Mouse (Mus musculus) liver, embryonic 14.5 days (tissue): ENCODE data around the gene Cabp1. TPM values are rescaled to one million over a fixed set of nuclear protein-coding genes. Genes with fewer than 3 reads are reported as not detected.

Experiments
- ATAC-seq: fragments of 200-750 bp; cut with Nextera tagmentation; 2 replicates; pipeline ENCODE4 v1.8.0; 2017; ENCODE audit warnings: moderate number of reproducible peaks, mild to moderate bottlenecking, moderate library complexity; ENCODE audit not compliant: insufficient read depth
- DNase-seq, 3 experiments: peaks; one replicate each; pipeline ENCODE4 v3.0.0-alpha.2; 2012 to 2013; ENCODE audit warnings: low read depth in 3 of 3, low spot score in 3 of 3
- H3K27ac ChIP-seq: fragments of 300-500 bp; sonication (generic); 2 replicates; pipeline ENCODE4 v1.5.1; 2014; ENCODE audit warnings: moderate library complexity, mild to moderate bottlenecking, control low read depth, inconsistent platforms
- H3K27me3 ChIP-seq: fragments of 300-500 bp; sonication (generic); 2 replicates; pipeline ENCODE4 v1.6.1; 2014; ENCODE audit warnings: mild to moderate bottlenecking, low read length, moderate library complexity; ENCODE audit not compliant: control insufficient read depth, insufficient read depth
- H3K36me3 ChIP-seq: fragments of 300-500 bp; sonication (generic); replicated peaks from 2 replicates; pipeline ENCODE4 v1.6.1; 2014; ENCODE audit warnings: low read depth; ENCODE audit not compliant: control insufficient read depth, insufficient read depth
- H3K4me1 ChIP-seq, 2 experiments: fragments of 200-500 bp in 1 of 2; fragments of 300-500 bp in 1 of 2; sonication (generic) in 1 of 2; replicated peaks; 2 replicates each; pipeline ENCODE4 v1.6.1; 2012 to 2014; ENCODE audit warnings: antibody characterized with exemption in 1 of 2, inconsistent platforms in 1 of 2, low read length in 1 of 2; ENCODE audit not compliant: control insufficient read depth in 2 of 2, insufficient read depth in 2 of 2
- H3K4me2 ChIP-seq: fragments of 300-500 bp; sonication (generic); 2 replicates; pipeline ENCODE4 v1.6.1; 2014; ENCODE audit warnings: low read depth, mild to moderate bottlenecking, control low read depth, moderate library complexity
- H3K4me3 ChIP-seq, 2 experiments: fragments of 200-500 bp in 1 of 2; fragments of 300-500 bp in 1 of 2; sonication (generic) in 1 of 2; 2 replicates each; pipeline ENCODE4 v1.5.1; 2012 to 2014; ENCODE audit warnings: low read depth in 2 of 2, low read length in 2 of 2, mild to moderate bottlenecking in 2 of 2, control low read depth in 1 of 2, inconsistent platforms in 1 of 2, moderate library complexity in 1 of 2; ENCODE audit not compliant: insufficient read depth in 1 of 2
- H3K9ac ChIP-seq: fragments of 300-500 bp; sonication (generic); replicated peaks from 2 replicates; pipeline ENCODE4 v1.6.1; 2014; ENCODE audit warnings: mild to moderate bottlenecking, control low read depth, moderate library complexity
- H3K9me3 ChIP-seq: fragments of 300-500 bp; sonication (generic); 2 replicates; pipeline ENCODE4 v1.6.1; 2016; ENCODE audit warnings: low read length, mixed read lengths; ENCODE audit not compliant: control insufficient read depth
- CTCF ChIP-seq: IDR thresholded peaks from 2 replicates; pipeline ENCODE4 v1.5.1; 2016; ENCODE audit warnings: antibody characterized with exemption, low read depth, control low read depth
- EP300 ChIP-seq: IDR thresholded peaks from 2 replicates; pipeline ENCODE4 v1.6.1; 2016; ENCODE audit warnings: antibody characterized with exemption, low read depth
- WGBS: fragments of 180-500 bp; shearing (Covaris S2); extraction: QIAGEN DNeasy Blood & Tissue Kit; methylation state at CpG from one replicate; pipeline ENCODE4 v1.1.7; 2014; ENCODE audit not compliant: insufficient replicate concordance; 5-methylcytosine and 5-hydroxymethylcytosine counted together
- polyA plus RNA-seq, 2 experiments: library from polyadenylated mRNA; depleted of rRNA in 1 of 2; stranded (reverse) in 1 of 2; unstranded in 1 of 2; fragments of >200 nt; fragmentation: Nextera tagmentation in 1 of 2; extraction: Ambion mirVana in 1 of 2; gene quantifications; 2 replicates each; pipeline versions ENCODE4 v1.2.1 to v1.2.3; 2012 to 2014

The Cabp1 gene
- 0.13 and 0.26 TPM in 2 replicates for polyA plus RNA-seq (2012; rRNA removed)
- polyA plus RNA-seq (2014; fragmentation: Nextera tagmentation; extraction: Ambion mirVana) = 0.14 TPM in 1 of 2 replicates, not detected in the other

- no peak within 1 kb of the TSS for H3K27ac ChIP-seq
- peak; percentile 19; the same call in 1 of the 2 replicates for TF ChIP-seq CTCF
- no peak for TF ChIP-seq EP300
- H3K9me3 ChIP-seq = no peaks in the 10 kb centered on the region
- ATAC-seq = no peak
- under 1% methylated on average over 100 of the region's 116 CpGs for WGBS
- H3K4me3 ChIP-seq = peak within 1 kb of the TSS in 1 of 2 experiments; percentile 42; a peak in 3 of 4 replicates
- no peak within 1 kb of the TSS for H3K9ac ChIP-seq
- H3K4me2 ChIP-seq = peak within 1 kb of the TSS; percentile 51
- DNase-seq = no peak
- H3K4me1 ChIP-seq = no peaks in the 10 kb centered on the region
- H3K27me3 ChIP-seq = peaks cover 60% of the 10 kb centered on the region
- no peaks in the 10 kb centered on the region for H3K36me3 ChIP-seq
Observed at GRCm38 (mm10) chr5:115193669-115194625, at the start of gene Cabp1. TSS of gene Cabp1 (minus strand) at chr5:115194381.

GRCm38 (mm10) chr5:115240191-115240590, 46.0 kb upstream of the Cabp1 start:
- Histone ChIP-seq H3K4me3 (no peak overlapping the region), H3K4me2 (no peak overlapping the region), H3K4me1 (peaks cover 4 to 12% of the 10 kb centered on the region in 2 experiments; a peak in 3 of 4 replicates), H3K27ac (no peak overlapping the region), H3K9ac (no peak overlapping the region), H3K36me3 (peaks cover 55% of the 10 kb centered on the region), H3K27me3 (peaks cover 5% of the 10 kb centered on the region), H3K9me3 (no peaks in the 10 kb centered on the region)
- no peak for DNase-seq
- ATAC-seq = no peak
- WGBS = 87% methylated on average over 11 of the region's 11 CpGs
- TF ChIP-seq EP300 (no peak), CTCF (no peak)

GRCm38 (mm10) chr5:115238729-115239195, 44.6 kb upstream of the Cabp1 start:
- H3K4me1 ChIP-seq = peaks cover 4 to 12% of the 10 kb centered on the region in 2 experiments; a peak in 3 of 4 replicates
- DNase-seq (no peak), ATAC-seq (no peak)
- WGBS = 5% methylated on average over 11 of the region's 11 CpGs
- no peak for TF ChIP-seq CTCF
- 0 out of 2 replicates have a peak, but pooled peaks have one; percentile 15 for TF ChIP-seq EP300
- H3K27ac ChIP-seq = peak overlapping the region; percentile 32
- no peaks in the 10 kb centered on the region for H3K9me3 ChIP-seq
- peak overlapping the region; percentile 75 for H3K9ac ChIP-seq
- peak overlapping the region; percentile 93 for H3K4me2 ChIP-seq
- H3K36me3 ChIP-seq = peaks cover 41% of the 10 kb centered on the region
- peaks cover 15% of the 10 kb centered on the region for H3K27me3 ChIP-seq
- peak overlapping the region; percentile 77 to 94 for H3K4me3 ChIP-seq

GRCm38 (mm10) chr5:115237803-115238728, 43.9 kb upstream of the Cabp1 start:
- peak; percentile 79 to 87 (median 81) for DNase-seq
- TF ChIP-seq EP300 (no peak), CTCF (no peak)
- ATAC-seq = peak; percentile 86
- peak overlapping the region; percentile 47 for H3K27ac ChIP-seq
- under 1% methylated on average over 88 of the region's 88 CpGs for WGBS
- peak overlapping the region; percentile 77 to 94 for H3K4me3 ChIP-seq
- H3K4me2 ChIP-seq = peak overlapping the region; percentile 93
- peak overlapping the region; percentile 75 for H3K9ac ChIP-seq
- peaks cover 4 to 12% of the 10 kb centered on the region in 2 experiments; a peak in 3 of 4 replicates for H3K4me1 ChIP-seq
- no peaks in the 10 kb centered on the region for H3K9me3 ChIP-seq
- H3K36me3 ChIP-seq = peaks cover 34% of the 10 kb centered on the region
- H3K27me3 ChIP-seq = peaks cover 19% of the 10 kb centered on the region
